ENCODE assay signal across 10 mouse cellular contexts in genomic region chr4:33242536-33242935, GRCm38 (mm10). TPM values are rescaled to one million over a fixed set of nuclear protein-coding genes. Genes with fewer than 3 reads are reported as not detected.
DNase-seq lines count a peak whose midpoint lies in the region; ATAC-seq and TF ChIP-seq lines count a peak whose summit lies in the region.
"Had no signal": no experiment of that assay in that cellular context is flagged by ENCODE, and none has a peak within 500 bp of the region (broad histone marks: within the 10 kb centered on the region; RNA-seq: fewer than 3 reads in every experiment).

No protein-coding gene starts in this region.

- no peak overlapping the region for H3K4me2 ChIP-seq in CH12.LX (ENCODE audit: insufficient read depth, low read depth, poor library complexity, severe bottlenecking)
- no peak overlapping the region for H3K4me2 ChIP-seq in embryonic facial prominence, embryonic 14.5 days (ENCODE audit: low read depth, low read length)
- H3K4me2 ChIP-seq: liver, embryonic 15.5 days; neural tube, embryonic 15.5 days had no signal

- no peak for TF ChIP-seq CTCF in CH12.LX (conservative IDR thresholded peaks at IDR 0.05 in 1 of 2, IDR thresholded peaks at IDR 0.05 in 1 of 2; ENCODE audit: low read depth in 2 of 2, low read length in 2 of 2)

- dilution Hi-C loops in CH12.LX (cut with MboI; ENCODE audit: extremely low pct_ligation_motif_present, extremely low pct_unique_long_range_greater_than_20kb, low sequenced_read_pairs): no loop called here

- peaks cover 16% of the 10 kb centered on the region for H3K79me2 ChIP-seq in CH12.LX (replicated peaks; ENCODE audit: control insufficient read depth, extremely low read depth, insufficient read depth, poor library complexity, severe bottlenecking)

- no peak overlapping the region for H3K4me3 ChIP-seq in CH12.LX (replicated peaks in 1 of 3; ENCODE audit: low read depth in 2 of 3, low read length in 2 of 3, poor library complexity in 1 of 3)
- H3K4me3 ChIP-seq in embryonic facial prominence, embryonic 14.5 days (ENCODE audit: low read depth, low read length): no peak overlapping the region
- H3K4me3 ChIP-seq: hindbrain, embryonic 10.5 days; liver, embryonic 15.5 days; neural tube, embryonic 15.5 days had no signal

- no peak for TF ChIP-seq RAD21 in CH12.LX (IDR thresholded peaks at IDR 0.05; ENCODE audit: low read depth, low read length)

- 54% methylated on average over 5 of the region's 5 CpGs for WGBS in embryonic facial prominence, embryonic 14.5 days

- H3K9me3 ChIP-seq in CH12.LX (replicated peaks; ENCODE audit: low read length): peaks cover 5% of the 10 kb centered on the region
- no peaks in the 10 kb centered on the region for H3K9me3 ChIP-seq in embryonic facial prominence, embryonic 14.5 days (ENCODE audit: control insufficient read depth, low read length)
- H3K9me3 ChIP-seq: hindbrain, embryonic 10.5 days; liver, embryonic 15.5 days; neural tube, embryonic 15.5 days had no signal

- intact Hi-C loops in left cerebral cortex, postnatal 4 days (cut with DNase I): no loop called here

- H3K27ac ChIP-seq in CH12.LX (ENCODE audit: insufficient read depth, low read depth): no peak overlapping the region
- no peak overlapping the region; the same call in 1 of the 2 replicates for H3K27ac ChIP-seq in embryonic facial prominence, embryonic 14.5 days (replicated peaks; ENCODE audit: low read depth, low read length)
- H3K27ac ChIP-seq: hindbrain, embryonic 10.5 days; neural tube, embryonic 15.5 days had no signal

- H3K4me1 ChIP-seq in CH12.LX (ENCODE audit: control insufficient read depth in 1 of 2, insufficient read depth in 2 of 2): peaks cover 18 to 25% of the 10 kb centered on the region in 2 experiments
- peaks cover 12% of the 10 kb centered on the region; the same call in 1 of the 2 replicates for H3K4me1 ChIP-seq in embryonic facial prominence, embryonic 14.5 days (ENCODE audit: control insufficient read depth, insufficient read depth, low read length)

- peaks cover 18 to 40% of the 10 kb centered on the region in 2 experiments for H3K36me3 ChIP-seq in CH12.LX (replicated peaks in 1 of 2; ENCODE audit: control insufficient read depth in 1 of 2, insufficient read depth in 1 of 2, low read length in 1 of 2)
- peaks cover 39% of the 10 kb centered on the region for H3K36me3 ChIP-seq in embryonic facial prominence, embryonic 14.5 days (ENCODE audit: control insufficient read depth, insufficient read depth, low read length)

- ATAC-seq in embryonic facial prominence, embryonic 14.5 days (ENCODE audit: low read depth): peak; percentile 26; the same call in 1 of the 2 replicates
- 0 out of 2 replicates have a peak, but pooled peaks have one; percentile 5 for ATAC-seq in megakaryocyte progenitor cell, adult 5-6 weeks (replicated peaks; ENCODE audit: poor library complexity)

- in situ Hi-C loops in CH12.LX (cut with MboI; ENCODE audit: low pct_ligation_motif_present, low pct_unique_long_range_greater_than_20kb, low sequenced_read_pairs): no loop called here

- TF ChIP-seq EP300 in CH12.LX (IDR thresholded peaks at IDR 0.05; ENCODE audit: low read length): no peak

- TF ChIP-seq POLR2A in CH12.LX (IDR thresholded peaks at IDR 0.05; ENCODE audit: low read depth, low read length): no peak

- no peaks in the 10 kb centered on the region for H3K27me3 ChIP-seq in CH12.LX (replicated peaks)
- H3K27me3 ChIP-seq in embryonic facial prominence, embryonic 14.5 days (replicated peaks; ENCODE audit: control insufficient read depth, insufficient read depth, low read length): no peaks in the 10 kb centered on the region
- H3K27me3 ChIP-seq: liver, embryonic 15.5 days; neural tube, embryonic 15.5 days had no signal

- no peak overlapping the region for H3K9ac ChIP-seq in CH12.LX (ENCODE audit: insufficient read depth, low read depth)
- H3K9ac ChIP-seq in embryonic facial prominence, embryonic 14.5 days (ENCODE audit: low read depth, low read length): no peak overlapping the region
- H3K9ac ChIP-seq: liver, embryonic 15.5 days; neural tube, embryonic 15.5 days had no signal

- peak; percentile 59 for DNase-seq in left cerebral cortex, postnatal 4 days
- DNase-seq in left cerebral cortex, adult 18-20 months (ENCODE audit: low spot score in 2 of 2): no peak
- no peak for DNase-seq in CH12.LX (ENCODE audit: extremely low read depth)
- peak; percentile 72 for DNase-seq in embryonic facial prominence, embryonic 14.5 days (ENCODE audit: low spot score)
- no peak for DNase-seq in spleen, postnatal 36 days (ENCODE audit: low spot score in 2 of 2)
- no peak for DNase-seq in spleen, postnatal 4 days (ENCODE audit: low spot score in 2 of 2)

TF ChIP-seq in CH12.LX, 34 proteins besides CTCF, POLR2A, EP300 and RAD21:
- 0 out of 2 replicates have a peak, but pooled peaks have one; percentile 34 for TF ChIP-seq IRF4 (IDR thresholded peaks at IDR 0.05; ENCODE audit: low read depth, low read length)
- TF ChIP-seq USF1 (IDR thresholded peaks at IDR 0.05; ENCODE audit: low read depth, low read length): no peak
- TF ChIP-seq ZKSCAN1 (IDR thresholded peaks at IDR 0.05; ENCODE audit: borderline replicate concordance, low read depth, low read length): no peak
- 0 out of 2 replicates have a peak, but pooled peaks have one; percentile 23 for TF ChIP-seq ZMIZ1 (IDR thresholded peaks at IDR 0.05; ENCODE audit: low read depth, low read length)
- no peak for TF ChIP-seq TBP (conservative IDR thresholded peaks at IDR 0.05; ENCODE audit: low read depth, low read length)
- no peak for TF ChIP-seq SMC3 (IDR thresholded peaks at IDR 0.05; ENCODE audit: low read depth, low read length)
- no peak for TF ChIP-seq MEF2A (IDR thresholded peaks at IDR 0.05; ENCODE audit: borderline replicate concordance, low read depth, low read length)
- TF ChIP-seq ELF1 (IDR thresholded peaks at IDR 0.05; ENCODE audit: low read depth, low read length): no peak
- TF ChIP-seq MYC (IDR thresholded peaks at IDR 0.05; ENCODE audit: low read depth, low read length): no peak
- no peak for TF ChIP-seq PAX5 (IDR thresholded peaks at IDR 0.05; ENCODE audit: low read length)
- no peak for TF ChIP-seq MXI1 (IDR thresholded peaks at IDR 0.05; ENCODE audit: low read depth, low read length)
- no peak for TF ChIP-seq ZNF384 (IDR thresholded peaks at IDR 0.05; ENCODE audit: low read depth, low read length)

RNA-seq across cellular contexts. Expression of gene Srsf12, which starts 33.7 kb away (rescaled TPM):
- 10 to 100 TPM; 46.7 to 48.9 TPM for total RNA-seq in left cerebral cortex, postnatal 4 days (2021)
- 10 to 100 TPM; 22.8 to 24.9 TPM for total RNA-seq in left cerebral cortex, adult 18-20 months (2021)
- total RNA-seq in CH12.LX (2012; rRNA removed): not detected in 2 replicates
- not detected in 2 replicates for total RNA-seq in CH12.LX (2014; rRNA removed)
- not detected in 2 replicates for polyA plus RNA-seq in CH12.LX (2012; ENCODE audit: insufficient read length, low read depth)
- polyA plus RNA-seq in embryonic facial prominence, embryonic 14.5 days (2014; fragmentation: Nextera tagmentation; extraction: Ambion mirVana): 12.5 and 14.4 TPM in 2 replicates
- total RNA-seq in megakaryocyte progenitor cell, adult 5-6 weeks (2015): not detected in 2 replicates
- total RNA-seq in megakaryocyte progenitor cell, adult 5-6 weeks (2017): not detected in 2 replicates

RNA-seq across cellular contexts. Expression of gene Pnrc1, which starts 47.4 kb away (rescaled TPM):
- total RNA-seq in left cerebral cortex, postnatal 4 days (2021): 10 to 100 TPM; 79.0 to 80.6 TPM
- total RNA-seq in left cerebral cortex, adult 18-20 months (2021): 100 to 1,000 TPM; 144 to 173 TPM
- 15.4 and 27.8 TPM in 2 replicates for total RNA-seq in CH12.LX (2012; rRNA removed)
- 33.0 and 35.3 TPM in 2 replicates for total RNA-seq in CH12.LX (2014; rRNA removed)
- 22.6 and 32.2 TPM in 2 replicates for polyA plus RNA-seq in CH12.LX (2012; ENCODE audit: insufficient read length, low read depth)
- 105 and 115 TPM in 2 replicates for polyA plus RNA-seq in embryonic facial prominence, embryonic 14.5 days (2014; fragmentation: Nextera tagmentation; extraction: Ambion mirVana)
- total RNA-seq in megakaryocyte progenitor cell, adult 5-6 weeks (2015): 155 and 182 TPM in 2 replicates
- 91.2 and 96.2 TPM in 2 replicates for total RNA-seq in megakaryocyte progenitor cell, adult 5-6 weeks (2017)

RNA-seq across cellular contexts. Expression of gene Pm20d2, which starts 53.0 kb away (rescaled TPM):
- 1 to 10 TPM; 8.2 to 8.4 TPM for total RNA-seq in left cerebral cortex, postnatal 4 days (2021)
- 1 to 10 TPM; 5.5 to 6.0 TPM for total RNA-seq in left cerebral cortex, adult 18-20 months (2021)
- total RNA-seq in CH12.LX (2012; rRNA removed) (0.55 and 0.59 TPM in 2 replicates), CH12.LX (2014; rRNA removed) (0.22 and 0.32 TPM in 2 replicates)
- polyA plus RNA-seq in CH12.LX (2012; ENCODE audit: insufficient read length, low read depth): 0.16 TPM in 1 of 2 replicates, not detected in the other
- polyA plus RNA-seq in embryonic facial prominence, embryonic 14.5 days (2014; fragmentation: Nextera tagmentation; extraction: Ambion mirVana): 1.2 and 1.6 TPM in 2 replicates
- total RNA-seq in megakaryocyte progenitor cell, adult 5-6 weeks (2015): 0.24 and 0.47 TPM in 2 replicates
- total RNA-seq in megakaryocyte progenitor cell, adult 5-6 weeks (2017): 0.37 TPM in 1 of 2 replicates, not detected in the other

Comparison
In these comparisons a context has a peak if more than half of its experiments do, and no peak if none do; other contexts are left out.
1. DNase-seq: peak in left cerebral cortex, postnatal 4 days (single experiment) and embryonic facial prominence, embryonic 14.5 days (single experiment); none in left cerebral cortex, adult 18-20 months (0 of 2), CH12.LX (single experiment), spleen, postnatal 36 days (0 of 2) and spleen, postnatal 4 days (0 of 2).
2. RNA of gene Srsf12, which starts 33.7 kb away (total RNA-seq): 46.7 to 48.9 TPM in left cerebral cortex, postnatal 4 days and 22.8 to 24.9 TPM in left cerebral cortex, adult 18-20 months; not detected in megakaryocyte progenitor cell, adult 5-6 weeks and not detected in CH12.LX; every median in the first group is over 10 times any median in the second.
3. RNA of gene Pm20d2, which starts 53.0 kb away (total RNA-seq): 8.2 to 8.4 TPM in left cerebral cortex, postnatal 4 days and 5.5 to 6.0 TPM in left cerebral cortex, adult 18-20 months; 0.22 to 0.59 TPM in CH12.LX and 0.24 to 0.47 TPM in megakaryocyte progenitor cell, adult 5-6 weeks; every median in the first group is over 4 times any median in the second.